In genomic region chr1:80659465-80660245, GRCm38 (mm10) we compare ENCODE assay signal across 26 mouse cellular contexts.
DNase-seq lines count a peak whose midpoint lies in the region; ATAC-seq and TF ChIP-seq lines count a peak whose summit lies in the region.
"Had no signal": no experiment of that assay in that cellular context is flagged by ENCODE, and none has a peak within 500 bp of the region (broad histone marks: within the 10 kb centered on the region; RNA-seq: fewer than 3 reads in every experiment).

No protein-coding gene starts in this region.

- DNase-seq in hindbrain, postnatal 0 days (ENCODE audit: low spot score): peak; percentile 5
- DNase-seq in spleen, postnatal 36 days (ENCODE audit: low spot score in 2 of 2): peak; percentile 17 to 39
- DNase-seq in spleen, adult 12 weeks (ENCODE audit: low spot score): no peak
- peak; percentile 68 for DNase-seq in splenic B cell, adult 2 months (ENCODE audit: low read depth, low spot score)
- DNase-seq in MN1 (ENCODE audit: low spot score): no peak
- DNase-seq in adrenal gland, postnatal 10 days: no peak
- DNase-seq: adrenal gland, postnatal 14 days; cerebellum, adult 9-11 months; heart, postnatal 36 days; kidney, adult 8-10 months; kidney, postnatal 10 days; thymus, postnatal 25 days had no signal

- WGBS in hindbrain, postnatal 0 days: 77% methylated on average over 6 of the region's 6 CpGs
- 86% methylated on average over 6 of the region's 6 CpGs for WGBS in hindbrain, embryonic 13.5 days
- 29% methylated on average over 6 of the region's 6 CpGs for WGBS in macrophage (ENCODE audit: missing documents)

- no peak overlapping the region for H3K9ac ChIP-seq in hindbrain, postnatal 0 days (replicated peaks; ENCODE audit: low read length)
- no peak overlapping the region for H3K9ac ChIP-seq in hindbrain, embryonic 13.5 days
- H3K9ac ChIP-seq: heart, embryonic 15.5 days; hindbrain, embryonic 15.5 days; intestine, embryonic 15.5 days; liver, embryonic 14.5 days; lung, embryonic 15.5 days; midbrain, embryonic 12.5 days; neural tube, embryonic 12.5 days; stomach, embryonic 15.5 days had no signal

- no peaks in the 10 kb centered on the region for H3K36me3 ChIP-seq in hindbrain, postnatal 0 days (ENCODE audit: insufficient read depth, low read length)
- H3K36me3 ChIP-seq in hindbrain, embryonic 13.5 days: no peaks in the 10 kb centered on the region
- H3K36me3 ChIP-seq in macrophage (ENCODE audit: inconsistent target): no peaks in the 10 kb centered on the region
- no peaks in the 10 kb centered on the region for H3K36me3 ChIP-seq in splenic B cell, adult 2 months (ENCODE audit: control insufficient read depth, insufficient read depth, low read length, poor library complexity, severe bottlenecking)
- H3K36me3 ChIP-seq: embryonic facial prominence, embryonic 10.5 days; heart, embryonic 15.5 days; hindbrain, embryonic 15.5 days; intestine, embryonic 15.5 days; lung, embryonic 15.5 days; midbrain, embryonic 12.5 days; neural tube, embryonic 12.5 days; stomach, embryonic 15.5 days had no signal

- H3K27me3 ChIP-seq in hindbrain, postnatal 0 days (ENCODE audit: insufficient read depth, low read length): no peaks in the 10 kb centered on the region
- no peaks in the 10 kb centered on the region for H3K27me3 ChIP-seq in hindbrain, embryonic 13.5 days
- H3K27me3 ChIP-seq in splenic B cell, adult 2 months (ENCODE audit: control insufficient read depth, insufficient read depth, low read length, poor library complexity, severe bottlenecking): no peaks in the 10 kb centered on the region
- H3K27me3 ChIP-seq: heart, embryonic 15.5 days; hindbrain, embryonic 15.5 days; intestine, embryonic 15.5 days; lung, embryonic 15.5 days; midbrain, embryonic 12.5 days; neural tube, embryonic 12.5 days; stomach, embryonic 15.5 days had no signal

- ATAC-seq in hindbrain, postnatal 0 days: no peak
- no peak for ATAC-seq in hindbrain, embryonic 13.5 days (ENCODE audit: low FRiP score)
- ATAC-seq: CD4-positive, CD25-positive, alpha-beta regulatory T cell, adult 4 months; forebrain, embryonic 16.5 days; intestine, embryonic 15.5 days had no signal

- H3K79me2 ChIP-seq in macrophage (ENCODE audit: inconsistent target): peaks cover 89% of the 10 kb centered on the region

- H3K9me3 ChIP-seq in hindbrain, postnatal 0 days (ENCODE audit: low read length): no peaks in the 10 kb centered on the region
- no peaks in the 10 kb centered on the region for H3K9me3 ChIP-seq in hindbrain, embryonic 13.5 days
- H3K9me3 ChIP-seq: embryonic facial prominence, embryonic 10.5 days; heart, embryonic 15.5 days; hindbrain, embryonic 15.5 days; intestine, embryonic 15.5 days; lung, embryonic 15.5 days; midbrain, embryonic 12.5 days; neural tube, embryonic 12.5 days; stomach, embryonic 15.5 days had no signal

- no peak for TF ChIP-seq CTCF in hindbrain, postnatal 0 days (IDR thresholded peaks at IDR 0.05; ENCODE audit: low read depth)

- no peaks in the 10 kb centered on the region for H3K4me1 ChIP-seq in hindbrain, postnatal 0 days (ENCODE audit: insufficient read depth, low read length)
- 0 out of 2 replicates have a peak, but pooled peaks cover 4% of the 10 kb centered on the region for H3K4me1 ChIP-seq in hindbrain, embryonic 13.5 days (replicated peaks)
- H3K4me1 ChIP-seq: heart, embryonic 15.5 days; intestine, embryonic 15.5 days; lung, embryonic 15.5 days; midbrain, embryonic 12.5 days; neural tube, embryonic 12.5 days; stomach, embryonic 15.5 days had no signal

- no peak overlapping the region for H3K4me2 ChIP-seq in hindbrain, postnatal 0 days (ENCODE audit: low read depth, low read length)
- H3K4me2 ChIP-seq in hindbrain, embryonic 13.5 days: no peak overlapping the region
- H3K4me2 ChIP-seq: heart, embryonic 15.5 days; hindbrain, embryonic 15.5 days; intestine, embryonic 15.5 days; lung, embryonic 15.5 days; midbrain, embryonic 12.5 days; neural tube, embryonic 12.5 days; stomach, embryonic 15.5 days had no signal

- no peak overlapping the region for H3K4me3 ChIP-seq in hindbrain, postnatal 0 days (ENCODE audit: low read length)
- no peak overlapping the region for H3K4me3 ChIP-seq in hindbrain, embryonic 13.5 days
- no peak overlapping the region for H3K4me3 ChIP-seq in macrophage (ENCODE audit: inconsistent target)
- H3K4me3 ChIP-seq: embryonic facial prominence, embryonic 10.5 days; heart, embryonic 15.5 days; hindbrain, embryonic 15.5 days; intestine, embryonic 15.5 days; left cerebral cortex, adult 2 months; lung, embryonic 15.5 days; midbrain, embryonic 12.5 days; neural tube, embryonic 12.5 days; stomach, embryonic 15.5 days had no signal

- H3K27ac ChIP-seq in hindbrain, postnatal 0 days: no peak overlapping the region
- no peak overlapping the region for H3K27ac ChIP-seq in hindbrain, embryonic 13.5 days
- peak overlapping the region; percentile 80 for H3K27ac ChIP-seq in macrophage
- H3K27ac ChIP-seq: embryonic facial prominence, embryonic 10.5 days; heart, embryonic 15.5 days; hindbrain, embryonic 15.5 days; intestine, embryonic 15.5 days; left cerebral cortex, adult 2 months; liver, embryonic 14.5 days; lung, embryonic 15.5 days; midbrain, embryonic 12.5 days; neural tube, embryonic 12.5 days; stomach, embryonic 15.5 days had no signal

Comparison
In these comparisons a context has a peak if more than half of its experiments do, and no peak if none do; other contexts are left out.
1. DNase-seq: peak in hindbrain, postnatal 0 days (single experiment), spleen, postnatal 36 days (2 of 2) and splenic B cell, adult 2 months (single experiment); none in spleen, adult 12 weeks (single experiment), MN1 (single experiment) and adrenal gland, postnatal 10 days (single experiment).